Mouse (Mus musculus) urinary bladder, postnatal 36 days (tissue): Measurements from ENCODE around the gene Plch1.

ENCODE experiments used
- DNase-seq, 2 experiments: peaks; one replicate each; pipeline ENCODE4 v3.0.0; 2022; ENCODE audit warnings: low spot score in 2 of 2, mixed read lengths in 1 of 2

The Plch1 gene

GRCm38 (mm10) chr3:63899309-63899695 is at the start of gene Plch1:
Gene Plch1, minus strand, starts transcription at chr3:63899472.
- DNase-seq, result peak; percentile 13 to 18

DNA sequence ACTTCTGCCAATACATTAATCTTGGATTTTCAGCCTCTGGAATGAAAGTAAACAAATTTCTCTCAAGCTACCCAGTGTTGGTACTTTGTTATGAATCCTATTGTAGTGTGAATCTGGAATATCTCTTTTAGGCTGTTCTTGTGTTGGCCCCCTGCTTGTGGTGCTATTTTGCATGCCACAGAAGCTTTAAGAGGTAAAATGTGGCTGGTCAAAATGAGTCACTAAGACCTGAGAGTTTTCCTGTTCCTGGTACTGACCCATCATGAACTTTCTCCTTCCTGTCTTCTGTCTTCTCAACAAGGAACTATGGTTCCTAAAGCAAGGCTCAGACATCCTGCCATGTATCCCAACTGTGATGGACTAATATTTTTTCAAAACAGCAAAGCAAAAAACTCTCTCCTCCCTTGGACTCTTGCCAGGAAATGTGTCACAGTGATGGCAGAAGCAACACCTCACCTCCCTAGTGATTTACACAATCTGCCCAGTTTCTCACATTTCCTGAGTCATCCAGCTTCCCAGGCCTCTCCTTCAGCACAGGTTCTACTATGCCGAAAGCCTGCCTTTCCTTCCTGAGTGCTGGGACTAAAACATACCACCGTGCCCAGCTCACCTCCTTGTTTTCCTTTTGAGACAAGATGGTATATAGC is 42.1 kb upstream of the Plch1 start:
- no peak for DNase-seq

GRCm38 (mm10) chr3:63938928-63939327 is 39.7 kb upstream of the Plch1 start:
- no peak for DNase-seq

GRCm38 (mm10) chr3:63928878-63929859 is 29.9 kb upstream of the Plch1 start, which contains the start of gene E130311K13Rik:
Gene E130311K13Rik, minus strand, starts transcription at chr3:63929472.
- DNase-seq, result peak; percentile 90 to 91

DNA sequence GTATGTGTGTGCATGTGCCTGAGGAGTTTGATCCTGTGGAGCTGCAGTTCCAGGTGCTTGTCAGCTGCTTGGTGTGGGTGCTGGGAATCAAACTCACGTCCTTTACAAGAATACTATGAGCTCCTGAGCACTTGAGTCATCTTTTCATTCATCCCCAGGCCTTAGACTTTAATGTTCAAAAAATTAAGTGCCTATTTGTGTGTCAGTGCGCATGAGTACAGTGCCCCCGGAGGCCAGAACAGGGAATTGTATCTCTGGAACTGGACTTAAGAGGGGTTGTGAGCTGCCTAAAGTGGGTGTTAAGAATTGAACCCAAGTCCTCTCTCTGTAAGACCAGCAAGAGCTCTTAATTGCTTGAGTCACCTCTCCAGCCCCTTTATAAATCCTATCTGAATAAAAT is 20.4 kb upstream of the Plch1 start:
- no peak for DNase-seq

GRCm38 (mm10) chr3:63910301-63910700 is 11.0 kb upstream of the Plch1 start:
- DNase-seq, result no peak

GRCm38 (mm10) chr3:63905241-63905640 is 6.0 kb upstream of the Plch1 start:
- no peak for DNase-seq

- DNase-seq, result no peak
Observed at GRCm38 (mm10) chr3:63904157-63904556, 4.9 kb upstream of the Plch1 start.

- DNase-seq, result no peak
Observed at GRCm38 (mm10) chr3:63900021-63900571, 824 bp upstream of the Plch1 start.

DNA sequence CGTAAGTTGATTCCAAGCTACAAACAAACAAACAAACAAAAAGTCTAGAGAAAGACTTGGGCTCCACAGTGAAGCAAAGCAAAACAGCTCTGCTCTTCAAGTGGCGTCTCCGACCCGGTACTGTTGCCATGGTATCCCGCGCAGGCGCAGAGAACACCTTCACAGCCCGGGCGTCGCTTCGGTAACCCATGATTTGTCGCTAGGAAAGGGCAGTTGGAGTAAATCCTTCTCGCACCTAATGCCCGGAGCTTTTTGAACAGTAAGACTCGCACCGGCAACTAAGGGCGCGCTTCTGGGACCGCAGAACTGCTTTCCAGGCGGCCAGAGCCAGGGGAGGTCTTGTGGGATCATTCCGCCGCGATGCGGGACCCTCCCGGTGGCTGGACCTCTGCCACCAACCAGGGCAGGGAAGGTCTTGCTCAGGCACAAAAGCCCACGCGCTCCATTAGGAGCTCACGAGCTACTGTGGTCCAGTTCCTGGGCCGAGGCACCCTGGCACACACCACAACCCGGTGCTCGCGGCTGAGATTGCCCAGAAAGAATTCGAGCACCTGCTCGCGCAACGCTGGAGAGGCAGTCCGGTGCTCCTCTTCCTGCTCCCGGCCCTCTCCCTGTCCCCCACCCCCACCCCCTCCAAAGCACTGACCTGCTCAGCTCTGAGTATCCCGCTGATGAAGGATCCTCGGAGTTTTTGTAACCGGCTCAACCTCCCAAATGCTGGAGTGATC is 527 bp downstream of the Plch1 start:
- peak; percentile 61 to 72 for DNase-seq

DNA sequence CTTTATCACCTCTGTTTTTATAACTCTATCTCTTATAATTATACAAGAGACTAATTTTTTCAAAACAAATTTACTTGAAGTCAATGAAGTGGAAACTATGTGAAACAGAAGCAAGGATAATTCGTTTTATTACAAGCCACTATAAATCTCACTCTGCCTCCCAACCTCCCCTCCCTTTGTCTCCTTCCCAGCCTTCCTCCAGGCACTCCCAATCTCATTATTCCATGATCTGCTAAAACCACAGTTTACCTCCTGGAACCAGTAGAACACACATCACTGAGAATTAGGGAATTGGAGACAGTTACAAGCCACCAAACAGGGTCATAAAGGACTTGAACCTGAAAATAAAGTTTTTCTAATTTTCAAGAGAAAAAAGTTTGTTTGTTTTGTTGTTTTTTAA is 2.1 kb downstream of the Plch1 start:
- no peak for DNase-seq

DNA sequence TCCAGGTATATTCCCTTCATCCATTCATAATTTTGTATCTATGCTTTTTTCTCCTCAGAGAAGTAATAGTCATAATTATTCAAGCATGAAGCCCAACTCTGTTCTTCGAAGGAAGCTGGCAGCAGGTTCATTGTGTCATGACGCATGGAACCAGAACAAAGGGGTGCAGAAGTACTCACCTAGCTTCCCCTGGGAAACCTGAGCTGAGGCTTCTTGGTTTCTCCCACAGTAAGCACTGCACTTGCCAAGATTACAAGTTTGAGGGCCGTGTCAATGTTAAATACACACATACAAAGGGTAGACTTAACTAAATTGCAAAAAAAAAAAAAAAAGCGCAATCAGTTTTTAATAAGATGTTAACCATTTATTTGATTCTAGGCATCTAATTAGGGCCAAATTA is 3.0 kb downstream of the Plch1 start:
- no peak for DNase-seq

GRCm38 (mm10) chr3:63895786-63896185 is 3.5 kb downstream of the Plch1 start:
- no peak for DNase-seq

GRCm38 (mm10) chr3:63893677-63894076 is 5.6 kb downstream of the Plch1 start:
- peak in 1 of 2 experiments; percentile 1 for DNase-seq

- DNase-seq, result no peak
Observed at GRCm38 (mm10) chr3:63892154-63892553, 7.1 kb downstream of the Plch1 start.

GRCm38 (mm10) chr3:63881065-63881464 is 18.2 kb downstream of the Plch1 start:
- no peak for DNase-seq

GRCm38 (mm10) chr3:63878995-63879666 is 20.1 kb downstream of the Plch1 start:
- no peak for DNase-seq

GRCm38 (mm10) chr3:63872818-63873217 is 26.5 kb downstream of the Plch1 start:
- DNase-seq, result no peak

- DNase-seq, result no peak
Observed at GRCm38 (mm10) chr3:63871249-63871648, 28.0 kb downstream of the Plch1 start.

- DNase-seq, result peak in 1 of 2 experiments; percentile 3
Observed at GRCm38 (mm10) chr3:63868285-63868684, 31.0 kb downstream of the Plch1 start.

DNA sequence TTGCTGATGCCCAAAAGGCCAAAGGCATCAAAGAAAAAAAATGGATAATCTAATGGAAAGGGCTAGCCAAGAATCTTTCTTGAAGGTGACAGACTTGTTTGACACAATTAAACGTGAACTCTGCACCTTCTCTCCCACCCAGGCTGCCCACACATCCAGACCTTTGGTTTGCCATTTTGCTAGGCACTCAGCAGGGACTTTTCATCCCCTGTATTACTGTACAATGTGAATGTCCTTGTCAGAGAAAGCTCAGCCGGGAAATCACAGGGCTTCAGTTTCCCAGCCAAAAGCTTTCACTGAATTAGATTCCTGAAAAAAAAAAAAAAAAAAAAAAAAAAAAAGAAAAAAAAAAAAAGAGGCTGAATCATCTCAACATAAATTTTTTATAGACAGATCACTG is 34.2 kb downstream of the Plch1 start:
- no peak for DNase-seq
